Mouse (Mus musculus): ENCODE data around the gene Btbd8.

The Btbd8 gene

DNA sequence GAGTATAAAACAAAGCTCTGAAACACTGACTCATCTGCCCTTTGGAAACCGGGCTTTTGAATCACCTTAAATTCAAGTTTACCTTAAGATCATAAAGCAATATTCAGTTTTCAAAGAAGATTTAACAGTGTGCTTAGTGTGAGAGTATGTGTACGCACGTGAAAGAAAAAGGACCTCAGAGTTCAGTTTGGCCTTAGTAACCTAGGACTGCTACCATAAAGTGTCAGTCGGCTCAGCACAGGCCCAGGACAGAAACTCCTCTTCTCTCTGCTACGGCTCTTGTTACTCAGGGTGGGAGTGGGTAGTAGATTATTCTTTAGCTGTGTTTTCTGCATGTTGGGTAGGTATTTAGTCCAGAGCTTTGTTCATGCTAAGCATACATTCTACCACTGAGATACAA, 11.8 kb downstream of the Btbd8 start:
- DNase-seq (ENCODE audit: low spot score), result no peak

DNA sequence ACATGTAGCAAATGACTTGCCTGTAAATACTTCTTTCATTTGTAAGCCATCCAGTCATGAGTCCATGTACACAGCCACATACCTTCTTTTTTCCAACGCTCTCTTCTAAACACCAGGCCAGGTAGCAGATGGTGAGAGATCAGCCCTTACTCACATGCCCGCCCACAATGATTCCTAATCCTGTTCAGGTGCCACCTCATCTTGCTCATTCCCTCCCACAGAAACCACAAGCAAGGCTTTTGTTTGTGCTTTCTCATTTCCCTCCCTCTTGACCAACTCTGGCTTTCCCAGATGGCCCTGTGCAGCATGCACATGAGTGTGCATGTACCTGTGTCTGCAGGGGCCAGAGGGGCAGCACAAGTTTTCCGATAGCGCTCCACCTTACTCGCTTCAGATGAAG, 12.5 kb downstream of the Btbd8 start:
- no peak for DNase-seq (ENCODE audit: low spot score)

DNA sequence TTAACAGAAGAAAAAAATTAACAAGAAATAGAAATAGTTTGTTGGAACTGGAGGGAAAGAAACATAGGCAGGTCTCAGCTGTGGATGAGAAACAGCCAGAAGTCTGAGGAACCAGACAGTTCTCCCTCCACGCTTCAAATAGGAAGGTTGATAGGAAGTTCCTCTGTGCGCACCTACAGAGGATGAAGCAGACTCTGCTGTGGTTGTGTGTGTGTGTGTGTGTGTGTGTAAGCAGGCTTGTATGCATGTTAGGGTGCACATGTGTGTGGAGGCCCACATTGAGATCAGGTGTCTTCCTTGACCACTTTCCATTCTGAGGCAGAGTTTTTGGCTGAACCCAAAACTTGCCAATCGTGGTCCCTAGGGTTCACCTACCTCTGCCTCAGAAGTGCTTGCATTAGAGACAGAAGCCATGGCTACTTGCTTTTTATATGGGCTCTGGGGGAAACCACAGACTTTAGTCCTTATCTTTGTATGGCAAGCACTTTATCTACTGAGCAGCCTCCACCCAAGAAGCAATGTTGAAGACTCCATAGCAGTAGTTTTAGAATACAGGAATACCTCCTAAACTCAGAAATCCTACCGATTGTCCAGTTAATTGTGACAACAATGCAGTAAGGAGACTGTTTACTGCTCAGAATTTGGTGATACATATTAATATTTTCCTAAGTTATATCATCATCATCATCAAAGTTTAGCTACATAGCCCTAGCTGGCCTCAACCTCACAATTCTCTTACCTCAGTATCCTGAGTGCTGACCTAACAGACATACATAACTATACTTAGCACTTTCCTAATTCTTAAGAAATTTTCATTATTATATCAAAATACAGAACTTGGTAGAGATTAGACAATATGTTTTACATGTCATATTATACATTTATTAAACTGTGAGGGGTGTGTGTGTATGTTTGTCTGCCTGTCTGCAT, 24.6 kb downstream of the Btbd8 start:
- DNase-seq (ENCODE audit: low spot score), result no peak

DNA sequence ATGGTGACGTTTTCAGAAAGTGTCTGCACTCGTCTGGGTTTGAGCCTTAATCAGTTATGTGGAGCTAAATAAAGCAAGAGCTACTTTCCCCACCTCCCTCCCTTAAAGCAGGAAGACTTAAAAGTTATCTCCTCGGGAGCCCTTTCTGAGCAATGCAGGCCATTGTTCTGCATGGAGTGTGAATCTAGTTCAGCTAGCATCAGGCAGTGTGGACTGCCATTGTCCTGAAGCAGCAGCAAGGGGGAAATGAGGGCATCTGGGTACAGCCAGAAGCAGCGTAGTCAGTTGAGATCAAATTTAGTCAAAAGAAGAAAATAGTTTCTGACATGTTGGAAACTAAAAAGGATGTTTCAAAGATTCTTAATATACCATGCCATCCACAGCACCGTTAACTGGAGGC, 28.7 kb downstream of the Btbd8 start:
- no peak for DNase-seq (ENCODE audit: low spot score)

DNA sequence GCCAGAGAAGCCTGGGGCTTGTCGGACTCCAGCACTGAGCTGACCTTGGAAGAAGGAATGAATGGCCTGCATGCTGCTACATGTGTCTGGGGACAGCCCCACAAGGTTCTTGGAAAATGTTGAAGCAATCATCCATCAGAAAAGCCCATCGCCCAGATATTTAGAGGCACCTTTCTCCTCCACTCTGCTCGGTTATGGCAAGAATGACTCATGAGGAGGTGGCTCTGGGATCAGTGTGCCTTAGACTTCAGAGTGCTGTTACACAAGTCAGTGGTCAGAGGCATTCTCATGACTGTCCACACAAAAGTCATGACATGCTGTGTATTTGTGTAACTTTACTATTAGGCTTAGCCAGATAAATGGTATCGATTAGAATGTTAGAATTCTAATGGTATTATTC, 29.3 kb downstream of the Btbd8 start:
- no peak for DNase-seq (ENCODE audit: low spot score)

DNA sequence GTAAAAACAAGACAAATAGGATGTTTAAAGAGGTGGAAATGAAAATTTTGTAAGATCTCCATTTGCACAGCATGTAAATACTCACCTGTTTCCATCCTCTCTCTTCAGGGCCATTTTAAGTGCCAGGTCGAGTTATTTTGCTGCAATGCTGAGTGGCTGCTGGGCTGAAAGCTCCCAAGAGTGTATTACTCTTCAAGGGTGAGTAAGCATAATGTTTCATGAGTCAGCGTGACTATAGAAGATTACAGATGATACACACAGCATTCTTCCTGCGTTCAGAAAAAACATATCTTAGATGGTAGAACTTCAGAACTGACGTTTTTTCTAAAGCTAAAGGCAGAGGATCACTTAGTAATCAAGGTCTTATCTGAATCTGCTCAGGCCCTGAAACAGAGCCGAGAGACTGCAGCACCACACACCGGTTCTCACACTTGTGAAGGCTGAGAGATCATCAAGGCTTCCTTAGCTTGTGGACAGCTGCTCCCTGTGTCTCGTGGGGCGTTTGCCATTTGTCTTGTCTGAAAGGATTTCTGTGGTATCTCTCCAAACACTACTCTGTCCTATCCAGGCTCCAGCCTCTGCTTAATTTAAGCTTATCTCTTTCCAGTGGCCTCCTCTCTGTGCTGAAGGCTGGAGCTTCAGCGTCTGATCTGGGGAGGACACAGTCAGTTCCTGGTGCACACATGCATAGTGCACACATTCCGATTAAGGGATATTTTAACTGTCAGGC, 33.0 kb downstream of the Btbd8 start:
- no peak for DNase-seq (ENCODE audit: low spot score)

DNA sequence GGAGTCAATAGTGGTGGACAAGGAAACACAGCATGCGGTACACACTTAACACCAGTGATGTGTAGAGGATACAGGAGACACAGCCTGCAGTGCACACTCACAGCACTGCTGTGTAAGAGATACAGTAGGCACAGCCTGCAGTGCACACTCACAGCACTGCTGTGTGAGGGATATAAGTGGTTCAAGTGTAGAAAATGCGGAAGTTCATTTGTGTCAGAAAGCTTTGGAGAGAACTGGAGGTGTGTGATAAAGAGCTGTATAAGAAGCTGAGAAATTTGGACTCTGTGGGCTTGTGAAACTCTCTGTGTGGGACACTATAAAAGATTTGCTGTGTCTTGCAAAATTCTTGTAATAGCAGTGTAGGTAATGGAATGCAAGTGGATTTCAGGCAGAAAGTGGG, 42.4 kb downstream of the Btbd8 start:
- no peak for DNase-seq (ENCODE audit: low spot score)

DNA sequence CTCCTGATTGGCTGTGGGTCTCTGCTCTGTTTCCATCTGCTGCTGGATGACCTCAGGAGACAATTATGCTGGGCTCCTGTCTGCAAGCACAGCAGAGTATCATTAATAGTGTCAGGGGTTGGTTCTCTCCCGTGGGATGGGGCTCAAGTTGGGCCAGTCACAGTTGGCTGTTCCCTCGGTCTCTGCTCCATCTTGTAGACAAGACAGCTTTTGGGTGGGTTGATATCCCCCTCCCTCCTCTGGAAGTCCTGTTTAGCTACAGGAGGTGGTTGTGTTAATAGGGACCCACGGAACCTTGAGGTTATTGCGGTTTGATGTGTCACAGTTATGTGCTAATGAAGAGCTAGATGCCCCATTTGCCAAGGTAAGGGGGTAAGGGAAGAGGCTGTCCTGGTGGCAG, 51.2 kb downstream of the Btbd8 start:
- no peak for DNase-seq (ENCODE audit: low spot score)

DNA sequence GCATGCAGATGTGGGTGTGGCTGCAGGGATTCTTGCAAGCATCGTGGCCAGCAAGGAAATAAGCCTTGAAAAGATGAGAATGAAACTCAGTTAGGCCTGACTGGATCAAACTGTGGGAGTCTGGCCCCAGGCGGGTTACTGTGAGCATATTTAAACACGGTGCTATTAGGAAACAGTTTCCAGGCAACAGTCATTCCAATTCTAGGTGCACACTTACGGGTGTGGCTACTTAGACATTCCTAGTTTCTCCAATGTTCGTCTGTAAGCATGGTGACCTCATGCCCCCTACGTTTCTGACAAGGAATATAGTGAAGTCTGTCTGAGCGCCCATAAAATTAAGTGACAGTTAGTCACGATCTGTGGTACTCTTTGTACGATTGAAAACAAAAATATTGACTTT, 53.2 kb downstream of the Btbd8 start:
- DNase-seq (ENCODE audit: low spot score), result no peak

DNA sequence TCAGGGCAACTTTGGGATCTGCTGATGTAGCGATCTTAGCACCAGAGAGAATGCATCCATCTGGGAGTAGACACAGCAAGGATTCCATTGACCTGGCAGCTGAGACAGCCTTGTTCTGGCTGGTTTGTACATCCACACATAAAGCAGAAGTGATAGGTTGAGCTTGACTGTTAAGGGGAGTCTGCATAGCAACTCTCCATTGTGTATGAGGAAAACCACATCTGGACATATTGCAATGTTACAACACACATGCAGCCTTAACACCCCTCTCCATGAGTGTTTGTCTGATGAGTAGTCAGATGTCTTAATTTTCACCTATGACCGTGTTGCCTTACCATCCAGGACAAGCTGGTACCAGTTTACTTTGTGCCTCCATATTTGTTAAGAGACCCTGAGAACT, 54.7 kb downstream of the Btbd8 start:
- DNase-seq (ENCODE audit: low spot score), result no peak

DNA sequence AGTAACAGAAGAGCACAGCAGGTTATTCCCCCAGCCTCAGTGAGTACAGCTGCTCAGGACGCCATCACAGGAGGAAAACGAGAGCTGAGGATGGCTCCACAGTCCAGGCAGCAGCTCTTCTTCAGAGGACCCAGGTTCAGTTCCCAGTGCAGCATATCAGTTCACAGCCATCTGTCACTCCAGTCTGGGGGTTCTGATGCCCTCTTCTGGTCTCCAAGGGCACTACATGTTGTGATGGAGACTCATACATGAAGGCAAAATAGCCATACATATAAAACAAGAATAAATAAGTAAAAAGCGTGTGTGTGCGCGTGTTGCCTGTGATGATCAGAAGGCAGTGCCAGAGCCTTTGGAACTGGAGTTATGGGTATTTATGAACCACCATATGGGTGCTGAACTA, 57.0 kb downstream of the Btbd8 start:
- no peak for DNase-seq (ENCODE audit: low spot score)

DNA sequence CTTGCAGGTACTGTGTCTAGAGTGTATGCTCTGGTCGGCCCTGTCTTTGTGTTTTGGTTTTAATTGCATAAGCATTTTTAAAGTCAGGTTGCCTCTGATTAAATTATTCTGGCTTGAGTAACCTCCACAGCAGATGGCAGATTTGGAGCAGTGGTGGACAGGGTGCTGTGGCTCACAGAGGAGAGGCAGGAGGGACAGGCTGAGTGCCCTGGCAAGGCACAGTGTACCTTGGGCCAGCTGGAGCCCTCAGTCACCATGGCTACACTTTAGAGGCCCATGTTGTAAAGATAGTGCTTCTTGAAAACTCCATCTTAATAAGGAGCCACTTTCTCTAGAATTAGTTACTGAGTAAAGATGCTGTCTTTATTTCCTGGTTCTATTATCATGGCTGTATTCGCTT, 58.2 kb downstream of the Btbd8 start:
- DNase-seq (ENCODE audit: low spot score), result no peak

DNA sequence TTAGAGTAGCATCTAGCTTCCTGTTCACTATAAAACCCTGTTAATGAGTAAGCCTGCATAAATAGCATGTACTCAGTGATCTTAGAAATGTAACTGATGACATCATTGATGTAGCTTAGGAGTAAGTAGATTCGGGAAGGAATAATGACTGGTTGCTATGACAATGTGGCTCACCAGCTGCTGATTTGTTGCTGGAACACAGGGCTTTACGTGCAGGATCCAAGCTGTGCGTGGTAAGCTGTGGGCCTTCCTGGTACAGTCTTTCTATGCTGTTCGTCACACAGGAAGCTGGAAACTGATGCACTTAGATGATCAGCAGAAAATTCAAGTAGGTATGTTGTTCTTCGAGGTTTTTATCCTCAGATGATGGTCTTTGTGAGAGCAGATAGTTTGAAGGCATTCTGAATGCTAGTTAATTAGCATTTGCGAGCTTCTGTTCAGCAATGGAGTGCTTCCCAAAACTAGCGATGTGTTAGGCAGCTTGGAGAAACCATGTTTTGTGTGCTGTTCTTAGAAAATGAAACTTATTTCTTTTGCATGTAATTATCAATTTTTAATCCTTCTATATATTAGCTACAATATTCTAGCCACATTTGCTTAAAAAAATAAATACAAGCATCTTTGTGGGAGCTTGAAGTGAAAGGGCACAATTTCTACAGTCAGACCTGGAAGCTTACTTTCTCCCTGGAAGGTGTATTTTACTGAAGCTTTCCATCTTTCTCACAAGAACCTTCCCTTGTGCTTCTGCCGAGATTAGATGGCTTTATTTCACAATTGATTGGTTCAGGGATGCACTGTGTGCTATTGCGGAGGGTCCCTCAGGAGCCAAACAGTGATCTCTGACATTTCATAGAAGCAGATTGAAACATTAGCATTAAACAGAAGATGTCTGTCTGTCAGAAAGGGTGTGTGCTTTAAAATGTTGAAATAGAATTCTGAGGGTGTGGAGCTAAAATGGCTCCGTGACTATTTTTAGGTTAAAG, 60.0 kb downstream of the Btbd8 start:
- DNase-seq (ENCODE audit: low spot score), result no peak

DNA sequence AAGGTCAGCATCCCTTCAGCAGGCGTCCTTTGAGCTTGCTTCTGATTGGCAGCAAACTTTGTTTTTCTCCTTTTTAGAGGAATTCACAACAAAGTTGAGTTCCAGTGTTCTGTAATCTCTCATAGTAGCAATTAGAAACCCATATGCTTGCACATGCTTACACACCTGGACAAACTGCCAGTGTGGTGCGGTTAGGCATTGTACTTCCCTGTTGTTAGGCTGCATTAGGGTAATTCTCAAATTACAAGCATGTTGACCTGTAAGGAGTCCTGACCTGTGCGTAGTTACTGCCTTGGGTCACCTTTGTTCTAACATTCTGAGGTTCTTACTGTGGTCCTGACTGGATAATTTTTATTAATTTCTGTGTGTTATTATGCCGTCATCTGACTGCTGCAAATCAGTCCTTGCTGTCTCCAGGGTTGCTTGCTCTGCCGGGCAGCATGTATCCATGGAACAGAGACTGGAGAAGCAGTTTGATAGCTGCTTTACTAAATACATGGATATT, 61.1 kb downstream of the Btbd8 start:
- no peak for DNase-seq (ENCODE audit: low spot score)

DNA sequence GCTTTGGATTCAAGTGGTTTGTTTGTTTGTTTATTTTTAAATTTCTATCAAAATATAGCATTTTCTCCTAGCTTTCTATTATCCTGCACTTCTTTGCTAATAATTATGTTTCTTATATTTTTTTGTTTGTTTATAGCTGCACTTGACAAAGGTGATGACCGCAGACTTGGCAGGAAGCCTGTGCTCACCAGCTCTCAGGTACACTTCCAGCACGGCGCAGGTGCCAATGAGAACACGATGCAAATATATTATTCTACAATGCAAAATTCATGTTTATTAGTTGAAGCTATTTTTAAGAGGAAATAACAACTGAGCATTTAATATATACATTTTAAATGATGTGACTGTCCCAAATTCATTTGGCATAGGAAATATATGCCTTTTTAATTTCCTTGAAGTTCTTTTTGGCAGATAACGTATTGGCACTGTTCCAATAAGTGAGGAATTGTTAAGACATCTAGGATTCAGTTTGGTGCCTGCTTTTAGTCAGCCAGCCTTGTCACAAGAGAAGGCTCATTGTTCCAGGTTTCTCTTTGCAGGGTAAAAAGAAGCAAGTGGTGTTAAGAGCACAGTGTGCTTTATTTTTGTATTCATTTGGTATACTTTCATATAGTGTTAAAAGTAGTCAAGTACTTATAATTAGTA, 62.2 kb downstream of the Btbd8 start:
- DNase-seq (ENCODE audit: low spot score), result no peak

DNA sequence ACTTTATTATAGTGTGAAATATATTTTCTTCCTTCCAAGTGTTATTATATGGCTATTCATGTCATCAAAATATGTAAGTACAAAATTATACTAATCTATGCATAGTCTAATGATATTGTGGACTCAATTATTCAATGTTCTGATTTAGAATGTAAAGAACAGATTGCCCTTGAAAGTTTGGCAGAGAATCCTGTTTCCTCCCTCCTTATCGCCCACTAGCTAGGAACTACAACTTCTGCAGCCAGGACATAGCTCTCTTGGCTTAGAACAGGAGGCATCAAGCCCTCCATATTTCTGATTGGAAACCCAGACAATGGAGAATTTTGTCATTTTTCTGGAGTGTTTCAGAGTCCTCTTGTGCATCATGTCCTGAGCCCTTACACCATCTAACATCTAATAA, 62.9 kb downstream of the Btbd8 start:
- no peak for DNase-seq (ENCODE audit: low spot score)

DNA sequence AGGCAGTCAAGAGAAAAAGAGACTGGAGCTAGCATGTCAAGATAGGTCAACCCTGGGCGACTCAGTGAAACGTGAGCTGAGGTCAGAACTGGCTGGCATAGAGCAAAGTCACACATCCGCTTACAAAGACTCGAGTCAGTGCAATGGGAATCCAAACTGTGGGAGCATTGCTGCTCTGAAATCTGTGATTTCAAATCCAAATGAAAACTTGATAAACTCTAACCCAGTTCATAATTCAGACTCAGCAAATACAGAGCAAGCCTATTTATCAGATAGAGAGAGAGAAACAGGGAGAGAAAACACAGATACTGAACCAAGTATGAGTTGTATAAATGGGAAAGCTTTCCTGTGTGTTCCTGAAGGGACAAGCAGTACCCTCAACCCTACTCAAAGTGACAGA, 69.5 kb downstream of the Btbd8 start, which contains the start of gene Gm42669:
Gm42669 (plus strand) TSS at position 301 of the 400 bp plus-strand sequence.
- no peak for DNase-seq (ENCODE audit: low spot score)

DNA sequence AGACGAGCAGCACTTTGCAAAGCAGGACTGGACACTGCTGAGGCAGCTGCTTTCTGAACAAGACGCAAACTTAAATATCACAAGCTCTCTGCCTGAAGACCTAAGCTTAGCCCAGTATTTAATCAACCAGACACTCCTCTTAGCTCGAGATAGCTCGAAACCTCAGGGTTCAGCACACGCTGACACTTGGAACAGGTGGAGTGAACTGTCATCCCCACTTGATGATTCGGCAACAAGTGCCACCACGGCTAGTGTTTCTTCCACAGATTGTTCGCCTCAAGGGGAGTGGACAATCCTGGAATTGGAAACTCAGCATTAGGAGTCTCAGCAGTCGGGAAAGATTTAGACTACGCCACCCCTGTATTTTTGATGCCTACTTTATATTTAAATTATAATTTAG, 72.7 kb downstream of the Btbd8 start:
- DNase-seq (ENCODE audit: low spot score), result no peak

DNA sequence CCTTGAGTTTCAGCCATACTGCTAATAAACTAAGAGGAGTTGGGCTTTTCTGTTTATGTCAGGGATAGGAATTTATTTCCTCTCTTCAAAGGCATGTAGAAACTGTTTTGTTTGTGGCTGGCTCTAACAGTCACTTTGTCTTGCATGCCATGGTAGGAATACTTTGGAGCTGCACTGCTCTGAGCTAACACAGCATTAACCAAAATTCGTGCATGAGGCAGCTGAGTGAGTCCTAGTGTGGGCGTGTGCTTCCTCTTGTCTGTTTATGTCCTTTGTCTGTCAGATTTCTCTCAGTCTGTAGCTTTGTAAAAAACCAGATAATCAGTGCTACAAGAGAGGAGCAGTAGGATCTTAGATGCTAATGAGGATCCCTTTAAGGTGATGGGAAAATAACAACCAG, 73.5 kb downstream of the Btbd8 start:
- no peak for DNase-seq (ENCODE audit: low spot score)

DNA sequence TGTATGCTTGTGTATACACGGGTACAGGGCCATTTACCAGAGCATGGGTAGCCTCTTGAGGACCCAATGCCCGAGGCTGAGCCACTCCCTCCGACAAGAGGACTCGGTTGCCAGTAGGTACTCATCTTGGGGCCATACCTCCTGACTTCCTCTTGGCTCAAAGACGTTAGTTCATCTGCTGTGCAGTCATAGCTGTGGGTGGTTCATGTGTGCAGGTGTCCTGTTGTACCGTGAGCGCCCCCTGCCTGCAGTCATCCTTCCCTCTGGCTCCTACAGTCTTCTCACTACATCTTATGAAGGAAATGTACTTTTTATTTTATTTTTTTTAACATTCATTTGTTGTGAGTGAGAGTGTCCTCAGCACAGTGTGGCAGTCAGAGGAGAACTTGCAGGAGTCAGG, 75.8 kb downstream of the Btbd8 start:
- DNase-seq (ENCODE audit: low spot score), result no peak

DNA sequence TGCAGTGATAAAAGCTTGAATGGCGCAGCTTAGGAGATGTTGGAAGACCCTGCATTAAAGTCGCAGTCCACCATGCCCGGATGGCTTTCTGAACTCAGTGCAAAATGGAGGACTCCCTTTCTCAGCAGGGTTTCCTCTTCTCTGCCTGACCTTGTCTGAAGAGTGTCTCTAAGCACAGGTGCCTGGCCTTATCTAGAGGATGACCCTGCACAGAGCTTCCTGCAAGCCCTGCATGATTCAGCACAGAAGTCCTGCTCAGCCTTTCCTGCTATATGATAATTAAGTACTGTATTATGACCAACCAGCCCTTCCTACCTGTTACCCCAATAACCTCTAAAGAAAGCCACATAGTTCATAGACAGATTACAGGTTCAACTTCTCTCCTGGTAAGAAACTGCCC, 77.7 kb downstream of the Btbd8 start:
- DNase-seq (ENCODE audit: low spot score), result no peak

DNA sequence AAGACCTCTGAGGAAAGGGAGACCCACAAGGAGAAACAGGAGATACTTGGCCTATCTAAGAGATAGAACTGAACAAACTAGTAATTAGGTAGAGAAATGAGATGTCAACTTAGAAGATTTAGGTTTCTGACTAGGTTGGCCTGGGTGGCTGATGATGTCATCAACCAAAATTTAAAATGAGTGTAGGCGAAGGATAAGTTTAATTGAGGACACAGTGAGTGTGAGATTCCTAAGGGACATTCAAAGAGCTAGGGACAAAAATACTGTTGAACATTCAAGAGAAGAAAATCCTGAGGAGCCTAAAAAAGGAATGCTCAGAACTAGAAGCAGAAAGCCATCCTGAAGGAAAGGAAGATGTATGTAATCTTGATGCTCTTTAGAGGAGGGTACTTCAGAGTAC, 78.3 kb downstream of the Btbd8 start:
- no peak for DNase-seq (ENCODE audit: low spot score)
